Mouse (Mus musculus): ENCODE data around the gene Cerkl.

DNA sequence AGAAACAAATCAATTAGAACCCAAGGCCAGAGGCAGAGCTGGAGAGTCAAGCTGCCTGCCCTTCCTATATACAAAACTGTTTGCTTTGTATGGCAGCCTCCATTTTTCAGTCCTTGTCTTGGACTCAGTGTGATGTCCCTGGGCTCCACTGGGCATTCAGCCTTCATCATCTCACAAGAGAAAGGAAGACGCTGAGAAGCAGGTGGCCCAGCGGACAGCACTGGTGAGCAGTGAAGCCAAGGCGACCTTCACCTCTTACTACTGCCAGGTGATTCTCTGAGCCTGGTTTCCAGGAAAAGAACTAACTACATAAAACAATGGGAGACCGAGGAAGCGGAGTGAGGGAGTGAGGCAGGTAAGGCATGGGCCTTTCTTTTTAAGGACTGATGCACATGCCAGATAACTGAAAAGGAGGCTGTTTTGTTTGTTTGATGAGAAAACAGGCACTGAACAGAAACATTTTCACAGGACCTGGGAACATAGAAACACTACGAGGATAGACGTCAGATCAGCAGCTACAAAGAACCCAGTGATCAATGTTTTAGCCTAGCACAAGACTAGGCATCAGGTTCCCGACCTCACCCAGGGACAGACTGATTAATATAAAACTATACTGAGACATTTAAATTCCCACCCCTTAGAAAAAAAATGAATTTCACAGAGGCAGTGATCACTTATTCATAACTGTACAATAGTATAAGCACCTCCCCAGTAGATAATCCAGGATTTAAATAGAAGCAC, 78.1 kb downstream of the Cerkl start:
- TF ChIP-seq POLR2A (IDR thresholded peaks at IDR 0.05; ENCODE audit: extremely low read depth, insufficient read depth, low read length) = no peak
- no peak for TF ChIP-seq CTCF (IDR thresholded peaks at IDR 0.05; ENCODE audit: extremely low read depth, insufficient read depth, low read length)
